Mouse (Mus musculus) thymus, postnatal 36 days (tissue): Measurements from ENCODE around the gene Lgals3bp.
A peak's percentile ranks its signal among the peaks of the same experiment; 100 is the strongest.

ENCODE experiments used
- DNase-seq, 2 experiments: peaks; one replicate each; pipeline ENCODE4 v3.0.0; 2022; ENCODE audit warnings: mixed read lengths in 2 of 2

The Lgals3bp gene

GRCm38 (mm10) chr11:118362501-118362900 is 39.4 kb downstream of the Lgals3bp start:
- DNase-seq = peak in 1 of 2 experiments; percentile 3

- DNase-seq = peak in 1 of 2 experiments; percentile 46
Measured at GRCm38 (mm10) chr11:118360907-118361341, 41.0 kb downstream of the Lgals3bp start.

GRCm38 (mm10) chr11:118360491-118360890 is 41.4 kb downstream of the Lgals3bp start:
- DNase-seq = no peak

GRCm38 (mm10) chr11:118355640-118356039 is 46.3 kb downstream of the Lgals3bp start, which contains the start of gene Timp2:
TSS of gene Timp2 (minus strand) at chr11:118355740.
- DNase-seq = no peak

DNA sequence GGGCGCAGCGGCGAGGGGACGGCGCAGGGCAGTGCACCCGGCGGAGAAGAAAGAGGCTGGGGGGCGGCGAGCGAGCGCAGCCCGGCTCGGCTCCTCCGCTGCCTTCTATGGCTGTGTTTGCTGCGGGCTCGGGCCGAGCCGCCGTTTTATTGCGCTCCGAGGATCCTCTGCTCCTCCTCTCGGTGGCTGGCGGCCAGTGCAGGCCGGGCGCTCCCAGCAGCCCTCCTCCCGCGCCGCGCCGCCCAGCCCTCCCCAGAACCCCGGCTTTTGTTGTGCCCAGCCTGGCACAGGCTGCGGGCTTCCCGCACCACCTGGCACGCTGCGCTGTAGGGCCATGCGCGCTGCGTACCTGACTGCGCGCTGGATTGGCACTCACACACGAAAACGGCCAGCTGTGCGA is 46.7 kb downstream of the Lgals3bp start:
- DNase-seq = peak; percentile 87 to 88

- DNase-seq = peak; percentile 61 to 68
Measured at GRCm38 (mm10) chr11:118354636-118355191, 47.2 kb downstream of the Lgals3bp start.

DNA sequence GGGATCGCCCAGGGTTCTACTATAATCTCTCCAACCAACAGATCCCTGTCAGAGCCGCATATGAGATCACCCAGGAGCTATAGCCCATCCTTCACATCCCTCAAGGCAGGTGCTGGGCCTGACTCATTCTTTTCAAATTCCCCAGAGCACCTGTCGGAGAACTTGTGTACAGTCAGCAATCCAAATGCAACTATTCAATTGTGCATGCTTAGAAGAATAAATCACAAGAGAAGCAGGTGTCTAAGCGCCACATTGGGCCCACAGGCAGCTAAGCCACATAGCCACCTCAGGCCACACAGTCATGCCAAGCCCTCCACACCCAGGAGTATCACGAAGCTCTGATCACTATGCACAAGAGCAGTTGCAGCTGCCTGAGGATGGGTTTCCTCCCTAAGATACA is 52.4 kb downstream of the Lgals3bp start:
- DNase-seq = peak in 1 of 2 experiments; percentile 30

DNA sequence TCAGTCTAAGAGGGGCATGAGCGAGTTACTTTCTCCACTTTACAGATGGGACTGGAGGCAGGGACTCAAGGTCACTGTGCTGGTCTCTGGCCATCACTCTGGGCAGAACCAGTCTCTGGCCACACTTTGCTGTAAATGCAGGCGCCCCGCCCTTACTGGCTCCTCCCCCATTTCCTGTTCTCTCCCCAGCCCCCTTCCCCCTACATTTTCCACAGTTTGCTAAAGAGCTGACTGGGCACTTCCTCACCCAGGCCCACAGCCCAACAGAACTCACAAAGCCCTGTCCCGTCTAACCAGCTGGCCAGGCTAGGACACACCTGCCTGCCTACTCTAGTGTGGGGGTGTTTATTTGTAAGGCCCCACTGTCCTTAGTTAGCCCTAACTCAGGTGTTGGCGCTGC is 53.0 kb downstream of the Lgals3bp start:
- peak; percentile 81 to 87 for DNase-seq

GRCm38 (mm10) chr11:118348419-118348818 is 53.5 kb downstream of the Lgals3bp start:
- peak; percentile 68 to 85 for DNase-seq

- peak; percentile 34 to 51 for DNase-seq
Measured at GRCm38 (mm10) chr11:118347911-118348310, 54.0 kb downstream of the Lgals3bp start.

- no peak for DNase-seq
Measured at GRCm38 (mm10) chr11:118347391-118347790, 54.5 kb downstream of the Lgals3bp start.

- peak in 1 of 2 experiments; percentile 42 for DNase-seq
Measured at GRCm38 (mm10) chr11:118346395-118347096, 55.3 kb downstream of the Lgals3bp start.

DNA sequence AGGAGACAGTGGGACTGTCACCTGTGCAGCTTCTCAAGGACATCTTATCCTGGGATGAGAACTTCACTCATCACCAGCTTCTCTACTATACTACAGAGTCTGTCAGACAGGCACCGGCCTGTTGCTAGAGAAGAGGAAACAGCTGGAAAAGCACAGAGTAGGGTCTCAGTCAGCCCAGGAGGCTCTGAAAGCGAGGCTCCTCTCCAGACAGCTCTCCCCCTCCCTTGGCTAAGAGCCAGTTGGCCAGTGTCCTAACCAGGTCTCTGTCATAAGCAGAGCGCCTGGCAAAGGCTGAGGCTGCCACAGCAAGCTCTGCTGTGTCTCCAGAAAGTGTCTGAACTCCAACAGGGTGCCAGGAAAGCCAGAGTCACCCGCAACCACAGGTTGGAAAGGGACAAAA is 56.2 kb downstream of the Lgals3bp start:
- no peak for DNase-seq

- no peak for DNase-seq
Measured at GRCm38 (mm10) chr11:118343629-118344028, 58.3 kb downstream of the Lgals3bp start.
